Mouse (Mus musculus): ENCODE data around the gene Preb.

Gene Preb

GRCm38 (mm10) chr5:30954556-30954955 lies 5.6 kb downstream of the Preb start:
- no peak for DNase-seq (ENCODE audit: low read depth)

- no peak for DNase-seq (ENCODE audit: low read depth)
These were observed 6.1 kb downstream of the Preb start for GRCm38 (mm10) chr5:30954065-30954464.

- no peak for DNase-seq (ENCODE audit: low read depth)
These were observed 7.6 kb downstream of the Preb start for GRCm38 (mm10) chr5:30952551-30952950.

GRCm38 (mm10) chr5:30951706-30952105 lies 8.5 kb downstream of the Preb start:
- DNase-seq (ENCODE audit: low read depth): no peak

- no peak for DNase-seq (ENCODE audit: low read depth)
These were observed 9.2 kb downstream of the Preb start for GRCm38 (mm10) chr5:30950922-30951321.

- DNase-seq (ENCODE audit: low read depth): no peak
These were observed 9.7 kb downstream of the Preb start for GRCm38 (mm10) chr5:30950451-30950850.

- DNase-seq (ENCODE audit: low read depth): peak; percentile 91
These were observed 10.4 kb downstream of the Preb start for GRCm38 (mm10) chr5:30949654-30950326.

GRCm38 (mm10) chr5:30948620-30949019 lies 11.5 kb downstream of the Preb start:
- DNase-seq (ENCODE audit: low read depth): no peak

GRCm38 (mm10) chr5:30944956-30945781 lies 15.0 kb downstream of the Preb start, which contains the start of gene Cgref1:
Cgref1 (minus strand) TSS chr5:30945591.
- peak; percentile 36 for DNase-seq (ENCODE audit: low read depth)

GRCm38 (mm10) chr5:30944344-30944743 lies 15.8 kb downstream of the Preb start:
- no peak for DNase-seq (ENCODE audit: low read depth)

- DNase-seq (ENCODE audit: low read depth): peak; percentile 51
These were observed 17.2 kb downstream of the Preb start for GRCm38 (mm10) chr5:30943004-30943403.

- DNase-seq (ENCODE audit: low read depth): no peak
These were observed 25.3 kb downstream of the Preb start for GRCm38 (mm10) chr5:30934725-30935461.

GRCm38 (mm10) chr5:30933705-30934104 lies 26.5 kb downstream of the Preb start:
- no peak for DNase-seq (ENCODE audit: low read depth)

GRCm38 (mm10) chr5:30931378-30931777 lies 28.8 kb downstream of the Preb start:
- no peak for DNase-seq (ENCODE audit: low read depth)

- no peak for DNase-seq (ENCODE audit: low read depth)
These were observed 29.3 kb downstream of the Preb start for GRCm38 (mm10) chr5:30930846-30931245.

- peak; percentile 74 for DNase-seq (ENCODE audit: low read depth)
These were observed 30.0 kb downstream of the Preb start for GRCm38 (mm10) chr5:30930121-30930520.

- peak; percentile 23 for DNase-seq (ENCODE audit: low read depth)
These were observed 32.1 kb downstream of the Preb start for GRCm38 (mm10) chr5:30927945-30928529.

GRCm38 (mm10) chr5:30926073-30926472 lies 34.1 kb downstream of the Preb start:
- DNase-seq (ENCODE audit: low read depth): no peak

GRCm38 (mm10) chr5:30925217-30925616 lies 34.9 kb downstream of the Preb start:
- DNase-seq (ENCODE audit: low read depth): no peak

- no peak for DNase-seq (ENCODE audit: low read depth)
These were observed 35.5 kb downstream of the Preb start for GRCm38 (mm10) chr5:30924614-30925013.

GRCm38 (mm10) chr5:30923119-30923518 lies 37.0 kb downstream of the Preb start:
- DNase-seq (ENCODE audit: low read depth): no peak

- no peak for DNase-seq (ENCODE audit: low read depth)
These were observed 37.5 kb downstream of the Preb start for GRCm38 (mm10) chr5:30922581-30923041.

All from naive thymus-derived CD4-positive, alpha-beta T cell, adult 2 months (primary cell).